Mouse (Mus musculus) forebrain, embryonic 13.5 days (tissue): ENCODE data around the gene Nhlh1. TPM values are rescaled to one million over a fixed set of nuclear protein-coding genes. Genes with fewer than 3 reads are reported as not detected.

ENCODE experiments used
- ATAC-seq: fragments of 200-750 bp; cut with Nextera tagmentation; 2 replicates; pipeline ENCODE4 v1.8.0; 2017
- H3K27ac ChIP-seq: fragments of 300-500 bp; sonication (generic); 2 replicates; pipeline ENCODE4 v1.5.1; 2015; ENCODE audit warnings: inconsistent platforms, mild to moderate bottlenecking, moderate library complexity
- H3K27me3 ChIP-seq: fragments of 300-500 bp; sonication (generic); 2 replicates; pipeline ENCODE4 v1.6.1; 2015; ENCODE audit warnings: mild to moderate bottlenecking, inconsistent platforms
- H3K36me3 ChIP-seq: fragments of 300-500 bp; sonication (generic); 2 replicates; pipeline ENCODE4 v1.6.1; 2015; ENCODE audit warnings: mild to moderate bottlenecking, inconsistent platforms; ENCODE audit not compliant: poor library complexity, severe bottlenecking
- H3K4me1 ChIP-seq: fragments of 300-500 bp; sonication (generic); 2 replicates; pipeline ENCODE4 v1.6.1; 2015; ENCODE audit warnings: inconsistent platforms
- H3K4me2 ChIP-seq: fragments of 300-500 bp; sonication (generic); 2 replicates; pipeline ENCODE4 v1.6.1; 2015; ENCODE audit warnings: inconsistent platforms, mild to moderate bottlenecking, moderate library complexity
- H3K4me3 ChIP-seq: fragments of 300-500 bp; sonication (generic); 2 replicates; pipeline ENCODE4 v1.5.1; 2015; ENCODE audit warnings: mild to moderate bottlenecking, inconsistent platforms
- H3K9ac ChIP-seq: fragments of 300-500 bp; sonication (generic); 2 replicates; pipeline ENCODE4 v1.6.1; 2015; ENCODE audit warnings: mild to moderate bottlenecking, inconsistent platforms
- H3K9me3 ChIP-seq: fragments of 300-500 bp; sonication (generic); replicated peaks from 2 replicates; pipeline ENCODE4 v1.6.1; 2016; ENCODE audit warnings: inconsistent platforms
- WGBS: fragments of 180-500 bp; shearing (Covaris S2); methylation state at CpG from one replicate; pipeline ENCODE4 v1.1.7; 2015; 5-methylcytosine and 5-hydroxymethylcytosine counted together
- polyA plus RNA-seq: library from polyadenylated mRNA; unstranded; fragments of >200 nt; fragmentation: Nextera tagmentation; extraction: Ambion mirVana; gene quantifications from 2 replicates; pipeline ENCODE4 v1.2.1, GENCODE M21; 2015

The Nhlh1 gene
- polyA plus RNA-seq, 1 experiment from 2014 or later, result 7.8 TPM

DNA sequence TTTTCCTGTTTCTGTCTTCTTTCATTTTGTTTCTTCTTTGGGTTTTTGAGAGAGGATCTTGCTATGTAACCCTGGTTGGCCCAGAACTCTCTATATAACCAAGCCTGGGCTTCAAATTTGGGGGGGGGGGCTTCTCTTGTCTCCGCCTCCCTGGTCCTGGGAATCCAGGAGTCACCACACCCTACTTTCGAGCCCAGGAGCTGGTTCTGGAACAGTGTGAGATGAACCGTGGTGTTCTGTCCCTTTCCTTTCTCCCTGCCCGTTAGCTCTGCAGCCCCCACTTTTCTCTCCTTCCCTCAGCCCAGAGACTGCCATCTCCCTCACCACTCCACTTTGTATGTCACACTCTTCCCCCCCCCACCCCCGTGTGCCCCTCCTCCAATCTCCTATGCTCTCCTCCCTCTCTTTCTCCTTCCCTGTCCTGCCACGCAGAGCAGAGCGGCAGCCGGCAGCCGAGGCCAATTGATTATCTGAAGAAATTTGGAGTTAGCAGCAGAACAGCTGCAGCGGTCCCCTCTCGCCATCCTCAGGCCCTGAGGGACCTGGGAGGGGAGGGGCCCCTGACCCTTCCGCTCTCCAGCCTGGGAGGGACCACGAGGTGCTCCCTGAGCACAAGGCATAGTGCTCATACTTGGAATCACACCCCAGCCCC is 8.1 kb downstream of the Nhlh1 start:
- H3K9me3 ChIP-seq, result no peaks in the 10 kb centered on the region
- peak overlapping the region; percentile 42 for H3K4me2 ChIP-seq
- WGBS, result 14% methylated on average over 13 of the region's 13 CpGs
- H3K27ac ChIP-seq, result peak overlapping the region; percentile 96
- H3K4me3 ChIP-seq, result no peak overlapping the region
- peak; percentile 16; the same call in 1 of the 2 replicates for ATAC-seq
- peak overlapping the region; percentile 41 for H3K9ac ChIP-seq
- peaks cover 51% of the 10 kb centered on the region for H3K4me1 ChIP-seq
- H3K36me3 ChIP-seq, result 0 out of 2 replicates have a peak, but pooled peaks cover 5% of the 10 kb centered on the region
- H3K27me3 ChIP-seq, result peaks cover 15% of the 10 kb centered on the region

DNA sequence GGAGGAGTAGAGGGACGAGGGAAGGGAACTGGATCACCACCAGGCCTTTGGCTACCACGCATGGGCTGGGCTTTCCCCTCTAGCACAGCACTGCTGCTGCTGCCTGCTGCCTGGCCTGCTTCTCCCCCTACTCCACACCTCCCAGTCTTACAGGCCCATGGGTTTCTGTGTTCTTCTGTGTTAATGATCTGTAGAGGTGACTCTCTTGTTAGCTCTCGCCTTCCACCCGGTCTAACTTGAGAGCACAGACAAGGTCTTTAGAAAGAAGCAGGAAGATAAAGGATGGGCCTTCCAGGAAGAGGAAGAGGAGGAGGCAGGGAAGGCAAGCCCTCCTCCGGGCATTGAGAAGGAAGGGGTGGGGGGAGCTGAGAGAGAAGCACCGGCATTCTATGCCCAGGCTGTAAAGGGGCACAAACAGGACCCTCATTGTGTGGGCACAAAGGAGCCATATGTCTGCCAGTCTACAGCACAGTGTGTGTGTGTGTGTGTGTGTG is 9.1 kb downstream of the Nhlh1 start:
- H3K27ac ChIP-seq, result peak overlapping the region; percentile 96
- H3K9ac ChIP-seq, result peak overlapping the region; percentile 56
- peaks cover 5% of the 10 kb centered on the region; the same call in 1 of the 2 replicates for H3K27me3 ChIP-seq
- WGBS, result 12% methylated on average over 6 of the region's 6 CpGs
- ATAC-seq, result peak; percentile 90
- H3K9me3 ChIP-seq, result no peaks in the 10 kb centered on the region
- H3K4me2 ChIP-seq, result peak overlapping the region; percentile 42
- H3K4me3 ChIP-seq, result peak overlapping the region; percentile 20
- no peaks in the 10 kb centered on the region for H3K36me3 ChIP-seq
- peaks cover 41% of the 10 kb centered on the region for H3K4me1 ChIP-seq

DNA sequence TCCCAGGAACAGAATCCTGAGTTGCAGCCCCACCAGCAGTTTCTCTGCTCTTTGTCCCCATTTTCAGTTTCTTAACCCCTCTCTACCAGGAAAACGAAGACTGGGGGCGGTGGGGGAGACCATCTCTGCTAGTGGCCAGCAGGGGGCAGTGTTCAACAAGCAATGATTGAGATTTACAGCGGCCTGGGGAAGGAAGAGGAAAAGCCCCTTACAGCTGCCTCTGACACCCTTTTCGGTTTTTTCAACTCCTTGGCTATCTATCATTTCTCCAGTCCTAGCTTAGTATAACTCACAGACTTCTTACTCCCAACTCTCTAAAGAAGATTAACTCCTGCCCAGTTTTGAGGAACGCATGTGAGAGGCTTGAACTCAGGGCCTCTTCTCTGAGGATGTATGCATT is 10.4 kb downstream of the Nhlh1 start:
- 10% methylated on average over 5 of the region's 5 CpGs for WGBS
- no peaks in the 10 kb centered on the region for H3K27me3 ChIP-seq
- peak overlapping the region; percentile 42; the same call in 1 of the 2 replicates for H3K4me2 ChIP-seq
- H3K27ac ChIP-seq, result peak overlapping the region; percentile 96
- peaks cover 35% of the 10 kb centered on the region for H3K4me1 ChIP-seq
- ATAC-seq, result peak; percentile 61
- H3K9ac ChIP-seq, result peak overlapping the region; percentile 22
- no peaks in the 10 kb centered on the region for H3K9me3 ChIP-seq
- no peak overlapping the region for H3K4me3 ChIP-seq
- H3K36me3 ChIP-seq, result no peaks in the 10 kb centered on the region

DNA sequence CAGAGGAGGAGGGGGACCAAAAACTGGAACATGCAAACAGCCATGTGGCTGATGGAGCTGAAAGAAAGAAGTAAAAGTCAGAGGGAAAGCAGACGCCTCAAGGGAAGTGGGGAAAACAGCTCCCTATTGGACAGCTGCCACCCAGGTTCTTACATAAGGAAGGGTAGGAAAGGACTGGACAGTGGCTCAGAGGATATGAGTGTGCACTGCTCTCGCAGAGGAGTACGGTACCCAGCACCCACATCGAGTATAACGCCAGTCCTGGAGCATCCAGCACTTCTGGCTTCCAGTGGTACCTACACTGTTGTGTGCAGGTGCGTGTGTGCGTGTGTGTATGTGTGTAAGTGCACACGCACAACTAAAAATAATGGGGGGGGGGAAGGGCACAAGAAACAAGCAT is 11.0 kb downstream of the Nhlh1 start:
- WGBS, result 78% methylated on average over 8 of the region's 8 CpGs
- Histone ChIP-seq H3K36me3 (no peaks in the 10 kb centered on the region), H3K4me3 (no peak overlapping the region), H3K9ac (peak overlapping the region; percentile 22; the same call in 1 of the 2 replicates), H3K27me3 (no peaks in the 10 kb centered on the region), H3K27ac (no peak overlapping the region), H3K4me1 (peaks cover 35% of the 10 kb centered on the region), H3K4me2 (no peak overlapping the region), H3K9me3 (no peaks in the 10 kb centered on the region)
- no peak for ATAC-seq

DNA sequence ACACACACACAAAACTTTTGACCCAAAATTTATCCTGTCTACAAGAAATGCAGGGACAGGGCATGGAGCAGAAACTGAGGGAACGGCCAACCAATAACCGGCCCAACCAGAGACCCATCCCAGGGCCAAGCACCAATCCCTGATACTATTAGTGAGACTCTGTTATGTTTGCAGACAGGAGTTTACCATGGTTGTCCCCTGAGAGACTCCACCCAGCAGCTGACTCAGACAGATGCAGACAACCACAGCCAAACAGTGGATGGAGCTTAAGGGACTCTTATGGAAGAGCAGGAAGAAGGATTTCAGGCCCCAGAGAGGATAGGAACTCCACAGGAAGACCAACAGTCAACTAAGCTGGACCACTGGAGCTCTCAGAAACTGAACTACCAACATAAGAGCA is 27.5 kb downstream of the Nhlh1 start:
- no peaks in the 10 kb centered on the region for H3K27me3 ChIP-seq
- ATAC-seq, result no peak
- no peak overlapping the region for H3K9ac ChIP-seq
- no peak overlapping the region for H3K27ac ChIP-seq
- H3K9me3 ChIP-seq, result no peaks in the 10 kb centered on the region
- 97% methylated on average over 2 of the region's 2 CpGs for WGBS
- no peak overlapping the region for H3K4me3 ChIP-seq
- no peak overlapping the region for H3K4me2 ChIP-seq
- no peaks in the 10 kb centered on the region for H3K36me3 ChIP-seq
- peaks cover 34% of the 10 kb centered on the region for H3K4me1 ChIP-seq

DNA sequence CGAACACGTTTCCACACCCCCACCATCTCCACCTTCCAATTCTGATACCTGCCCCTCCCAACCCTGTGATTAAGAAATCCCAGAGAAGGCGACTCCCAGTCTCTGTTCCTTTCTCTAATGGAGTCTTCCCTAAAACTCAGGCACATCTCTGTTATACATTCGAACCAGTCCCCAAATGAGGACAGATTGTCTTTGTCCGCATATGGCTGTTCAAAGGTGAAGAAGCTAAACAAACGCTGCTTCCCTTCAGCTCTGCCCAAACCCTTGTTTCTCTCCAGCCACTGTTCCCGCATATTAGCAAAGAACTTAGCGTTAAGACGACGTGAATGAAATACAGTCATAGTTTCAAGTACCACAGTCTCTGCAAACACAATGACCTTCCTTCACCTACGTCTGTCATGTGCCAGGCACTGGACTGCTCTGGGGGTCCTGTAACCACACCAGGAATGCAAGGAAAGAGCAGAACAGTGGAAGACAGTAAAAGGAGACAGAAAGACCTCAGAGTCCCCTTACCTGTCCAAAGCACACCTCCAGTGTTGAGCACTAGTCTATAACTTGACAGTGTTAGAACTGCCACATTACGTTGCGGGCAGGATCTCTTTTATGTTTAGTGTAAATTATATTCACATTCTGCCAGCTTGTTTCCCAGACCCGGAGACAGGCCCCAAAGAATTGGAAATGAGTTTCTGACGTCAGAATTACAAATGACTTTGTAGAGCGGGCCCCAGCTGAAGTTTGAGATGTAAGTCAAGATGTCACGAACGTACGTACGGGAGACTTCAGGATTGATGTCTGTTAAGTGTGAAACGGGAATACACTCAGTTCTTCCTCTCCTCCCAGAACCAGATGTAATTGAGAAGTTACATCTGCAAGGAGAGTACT is 28.7 kb downstream of the Nhlh1 start, which contains the start of gene Vangl2:
Gene Vangl2, minus strand, starts transcription at position 51 of the 882 bp plus-strand sequence.
- H3K27ac ChIP-seq, result peak within 1 kb of the TSS; percentile 99
- no peak for ATAC-seq
- H3K9ac ChIP-seq, result peak within 1 kb of the TSS; percentile 98
- peaks cover 46% of the 10 kb centered on the region for H3K4me1 ChIP-seq
- H3K9me3 ChIP-seq, result no peaks in the 10 kb centered on the region
- peak within 1 kb of the TSS; percentile 96 for H3K4me2 ChIP-seq
- H3K27me3 ChIP-seq, result no peaks in the 10 kb centered on the region
- peak within 1 kb of the TSS; percentile 95 for H3K4me3 ChIP-seq
- H3K36me3 ChIP-seq, result 0 out of 2 replicates have a peak, but pooled peaks cover 1% of the 10 kb centered on the region
- 20% methylated on average over 21 of the region's 21 CpGs for WGBS

DNA sequence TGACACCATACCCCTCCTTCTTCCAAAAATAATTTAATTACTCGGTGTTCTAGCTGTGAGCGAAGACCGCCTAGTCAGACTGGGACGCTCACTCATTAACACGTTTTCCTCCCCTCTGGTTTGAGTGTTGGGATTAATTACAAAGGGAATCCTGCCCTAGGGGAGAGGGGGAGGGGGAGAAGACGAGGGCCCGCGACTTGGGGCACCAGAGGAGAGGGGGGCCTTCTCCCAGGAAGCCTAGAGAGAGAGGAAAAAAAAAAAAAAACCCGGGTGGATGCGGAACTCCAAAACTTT is 29.6 kb downstream of the Nhlh1 start:
- ATAC-seq, result peak; percentile 57
- no peaks in the 10 kb centered on the region for H3K9me3 ChIP-seq
- H3K4me2 ChIP-seq, result peak overlapping the region; percentile 96
- 1% methylated on average over 10 of the region's 10 CpGs for WGBS
- peak overlapping the region; percentile 98 for H3K9ac ChIP-seq
- H3K27ac ChIP-seq, result peak overlapping the region; percentile 99
- H3K27me3 ChIP-seq, result no peaks in the 10 kb centered on the region
- H3K4me3 ChIP-seq, result peak overlapping the region; percentile 95
- H3K36me3 ChIP-seq, result 0 out of 2 replicates have a peak, but pooled peaks cover 7% of the 10 kb centered on the region
- H3K4me1 ChIP-seq, result peaks cover 54% of the 10 kb centered on the region

DNA sequence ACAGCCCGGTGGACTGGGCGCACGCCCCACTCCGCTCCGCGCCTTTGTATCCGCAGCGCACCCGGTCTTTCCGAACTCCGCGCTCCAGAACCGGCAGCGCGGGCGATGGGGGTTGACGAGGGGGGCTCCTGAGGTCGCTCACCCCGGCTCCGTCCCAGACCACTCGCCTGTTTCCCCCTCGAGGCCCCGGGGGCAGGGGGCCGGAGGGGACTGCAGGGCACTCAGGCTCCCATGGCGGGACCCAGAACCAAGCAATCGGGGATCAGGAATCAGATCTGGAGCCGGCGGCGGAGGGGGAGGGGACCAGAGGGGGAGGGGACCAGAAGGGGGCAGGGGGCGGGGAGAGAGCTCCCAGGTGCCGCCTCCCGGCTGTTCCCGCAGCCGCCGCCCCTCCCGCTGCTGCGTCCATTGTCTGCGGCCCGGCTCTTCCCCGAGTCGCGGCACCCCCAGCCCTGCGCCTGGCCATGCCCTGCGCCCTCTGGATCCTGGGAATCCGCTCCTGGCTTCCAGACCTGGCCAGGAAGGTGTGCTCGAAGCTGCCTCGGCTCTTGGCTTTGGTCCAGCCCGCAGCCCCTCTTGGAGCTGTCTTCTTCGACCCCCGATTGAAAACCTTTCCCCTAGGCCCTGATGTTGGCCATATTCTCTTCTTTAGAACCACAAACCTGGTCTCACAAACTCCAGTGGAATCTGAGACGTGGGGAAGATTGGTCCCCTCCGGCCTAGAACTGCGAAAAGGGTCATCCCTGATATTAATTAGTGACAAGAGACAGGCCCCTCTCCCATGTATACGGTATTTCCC is 30.2 kb downstream of the Nhlh1 start:
- WGBS, result under 1% methylated on average over 42 of the region's 54 CpGs
- peak; percentile 87 for ATAC-seq

DNA sequence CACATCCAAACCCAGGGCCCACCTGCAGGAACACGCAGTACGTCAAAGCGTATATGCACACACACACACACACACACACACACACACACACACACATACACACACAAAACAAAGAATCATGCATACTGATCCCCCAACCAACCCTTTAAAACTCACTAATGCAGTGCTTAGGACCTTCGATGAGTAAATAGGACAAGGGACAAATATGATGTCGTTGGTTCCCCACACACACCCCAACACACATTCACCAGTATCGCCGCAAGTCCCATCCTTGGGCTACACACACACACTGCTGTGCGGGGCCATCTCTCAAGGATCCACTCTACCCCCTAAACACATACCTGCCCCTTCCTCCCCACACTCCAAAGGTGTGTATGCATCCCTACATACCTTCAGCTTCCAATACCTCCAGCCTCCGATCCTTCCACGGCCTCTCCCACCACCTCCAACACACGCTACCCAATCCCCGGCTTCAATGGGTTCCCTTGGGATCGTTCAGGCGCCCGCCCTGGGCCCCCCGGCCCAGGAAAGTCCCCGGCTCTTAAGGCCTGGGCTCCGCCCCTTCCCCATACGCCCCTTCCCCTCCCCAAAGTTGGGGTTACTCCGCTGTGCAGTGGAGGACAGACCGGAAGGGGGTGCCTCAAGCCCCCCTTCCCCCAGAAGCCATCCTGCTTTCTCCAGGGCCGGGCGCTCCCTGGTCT is 31.0 kb downstream of the Nhlh1 start:
- H3K36me3 ChIP-seq, result peaks cover 15% of the 10 kb centered on the region
- H3K27me3 ChIP-seq, result no peaks in the 10 kb centered on the region
- H3K27ac ChIP-seq, result peak overlapping the region; percentile 99
- peaks cover 68% of the 10 kb centered on the region for H3K4me1 ChIP-seq
- no peaks in the 10 kb centered on the region for H3K9me3 ChIP-seq
- H3K4me2 ChIP-seq, result peak overlapping the region; percentile 96
- H3K4me3 ChIP-seq, result peak overlapping the region; percentile 95
- H3K9ac ChIP-seq, result peak overlapping the region; percentile 98
- peak; percentile 76 for ATAC-seq
- WGBS, result 1% methylated on average over 23 of the region's 23 CpGs

More for the DNA sequence above, 30.2 kb downstream of the Nhlh1 start:
- Histone ChIP-seq H3K27me3 (no peaks in the 10 kb centered on the region), H3K4me3 (peak overlapping the region; percentile 95), H3K9me3 (no peaks in the 10 kb centered on the region), H3K4me2 (peak overlapping the region; percentile 96), H3K36me3 (peaks cover 9% of the 10 kb centered on the region; the same call in 1 of the 2 replicates), H3K4me1 (peaks cover 60% of the 10 kb centered on the region), H3K9ac (peak overlapping the region; percentile 98), H3K27ac (peak overlapping the region; percentile 99)

DNA sequence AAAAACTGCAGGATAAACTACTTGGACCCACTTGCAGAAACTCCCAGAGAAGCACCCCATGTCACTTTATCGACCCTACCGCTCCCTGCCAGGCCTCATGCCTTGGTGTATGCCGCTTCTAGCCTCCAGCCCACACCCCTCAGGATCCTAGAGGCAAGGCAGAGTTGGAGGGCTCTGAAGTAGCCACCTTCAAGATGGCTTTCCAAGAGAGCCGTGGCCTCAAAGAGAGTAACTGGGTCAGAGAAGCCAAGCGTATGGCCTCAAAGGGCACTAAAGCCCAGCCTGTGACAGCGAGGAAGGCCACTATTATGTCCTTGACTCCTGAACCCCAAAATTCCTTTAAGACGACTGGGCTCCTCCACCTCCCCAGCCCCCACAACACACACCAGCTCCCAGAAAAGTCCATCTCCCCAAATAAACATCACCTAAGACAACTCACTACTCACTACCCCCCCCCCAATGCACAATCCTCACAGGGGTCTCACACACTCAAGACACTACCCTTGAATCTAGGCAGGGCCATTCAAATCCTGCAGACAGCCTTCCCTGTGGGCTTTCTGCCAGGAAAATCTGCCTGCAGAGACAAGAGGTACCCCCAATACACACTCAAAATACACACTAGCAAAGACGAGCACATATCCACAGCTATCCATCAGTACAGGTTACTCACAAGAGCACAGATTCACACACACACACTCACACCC is 32.0 kb downstream of the Nhlh1 start:
- H3K4me1 ChIP-seq, result peaks cover 76% of the 10 kb centered on the region
- ATAC-seq, result no peak
- 11% methylated on average over 8 of the region's 8 CpGs for WGBS

More for the DNA sequence above, 32.0 kb downstream of the Nhlh1 start:
- no peaks in the 10 kb centered on the region for H3K27me3 ChIP-seq
- H3K36me3 ChIP-seq, result peaks cover 19% of the 10 kb centered on the region
- no peaks in the 10 kb centered on the region for H3K9me3 ChIP-seq
- H3K9ac ChIP-seq, result peak overlapping the region; percentile 98
- H3K27ac ChIP-seq, result peak overlapping the region; percentile 99
- peak overlapping the region; percentile 95 for H3K4me3 ChIP-seq
- H3K4me2 ChIP-seq, result peak overlapping the region; percentile 96
